Mouse (Mus musculus) heart, adult 2 months (tissue): ENCODE results near the gene Pfn3. TPM values are rescaled to one million over a fixed set of nuclear protein-coding genes. Genes with fewer than 3 reads are reported as not detected.

Experiments
- DNase-seq, 2 experiments: peaks; one replicate each; pipeline ENCODE4 v3.0.0; 2021
- H3K27ac ChIP-seq: fragments of 200-600 bp; 2 replicates; pipeline ENCODE4 v1.8.1; 2022
- H3K27me3 ChIP-seq: fragments of 200-500 bp; 2 replicates; pipeline ENCODE4 v1.6.1; 2012; ENCODE audit warnings: mild to moderate bottlenecking, low read length, inconsistent platforms, mixed read lengths; ENCODE audit not compliant: control insufficient read depth, insufficient read depth
- H3K36me3 ChIP-seq: fragments of 200-500 bp; 2 replicates; pipeline ENCODE4 v1.6.1; 2012; ENCODE audit warnings: low read length, inconsistent platforms; ENCODE audit not compliant: control insufficient read depth, insufficient read depth
- H3K4me1 ChIP-seq: fragments of 200-500 bp; 2 replicates; pipeline ENCODE4 v1.6.1; 2011; ENCODE audit warnings: low read length; ENCODE audit not compliant: control insufficient read depth, insufficient read depth
- H3K4me3 ChIP-seq: fragments of 200-600 bp; 2 replicates; pipeline ENCODE4 v1.8.1; 2022
- H3K79me2 ChIP-seq: fragments of 200-500 bp; replicated peaks from 2 replicates; pipeline ENCODE4 v1.6.1; 2012; ENCODE audit warnings: mild to moderate bottlenecking, inconsistent platforms, low read length, moderate library complexity, mixed read lengths; ENCODE audit not compliant: control insufficient read depth, insufficient read depth
- H3K9ac ChIP-seq: fragments of 200-500 bp; 2 replicates; pipeline ENCODE4 v1.6.1; 2012; ENCODE audit warnings: low read depth, mild to moderate bottlenecking, control low read depth, inconsistent platforms, low read length, mixed read lengths
- CTCF ChIP-seq: fragments of 200-600 bp; IDR thresholded peaks from 2 replicates; pipeline ENCODE4 v1.8.1; 2022; ENCODE audit warnings: antibody characterized with exemption, mild to moderate bottlenecking, moderate library complexity
- EP300 ChIP-seq: fragments of 200-500 bp; IDR thresholded peaks from 2 replicates; pipeline ENCODE4 v1.6.1; 2011; ENCODE audit warnings: low read depth, low read length, control low read depth; ENCODE audit not compliant: insufficient read depth
- POLR2A ChIP-seq: fragments of 200-500 bp; IDR thresholded peaks from 2 replicates; pipeline ENCODE4 v1.6.1; 2011; ENCODE audit warnings: mild to moderate bottlenecking, low read depth, low read length, control low read depth; ENCODE audit not compliant: insufficient read depth
- WGBS: fragments of 180-500 bp; shearing (Covaris S2); methylation state at CpG from one replicate; pipeline ENCODE4 v1.1.7; 2018; 5-methylcytosine and 5-hydroxymethylcytosine counted together
- intact Hi-C: fragments of 180-260 bp; cut with DNase I; formaldehyde crosslinking; loops from one replicate; pipeline ENCODE4 v1.15.1; 2025
- long read RNA-seq: library from polyadenylated mRNA; stranded (forward); transcript quantifications from one replicate; pipeline ENCODE4 v2.0.0, GENCODE M21; 2021
- polyA plus RNA-seq: library from polyadenylated mRNA; depleted of rRNA; stranded (reverse); fragments of >200 nt; gene quantifications from 2 replicates; pipeline ENCODE4 v1.2.3, GENCODE M21; 2012; rRNA removed
- total RNA-seq, 2 experiments: library from RNA; stranded (reverse); gene quantifications; 2 replicates each; pipeline ENCODE4 v1.2.3; 2021

Gene Pfn3
- not detected for total RNA-seq
- polyA plus RNA-seq: not detected in 2 replicates
- long read RNA-seq: 0 reads

- intact Hi-C loops: no loop called here
- peaks cover 3% of the 10 kb centered on the region for H3K27me3 ChIP-seq
- DNase-seq: peak; percentile 17 to 45
- no peaks in the 10 kb centered on the region for H3K79me2 ChIP-seq
- 0 out of 2 replicates have a peak within 1 kb of the TSS, but pooled peaks have one; percentile 6 for H3K9ac ChIP-seq
- no peaks in the 10 kb centered on the region for H3K36me3 ChIP-seq
- WGBS: 20% methylated on average over 41 of the region's 41 CpGs
- H3K4me3 ChIP-seq: no peak within 1 kb of the TSS
- no peak within 1 kb of the TSS for H3K27ac ChIP-seq
- peaks cover 3% of the 10 kb centered on the region for H3K4me1 ChIP-seq
- TF ChIP-seq CTCF: no peak
- no peak for TF ChIP-seq EP300
- TF ChIP-seq POLR2A: no peak
These were observed at the start of gene Pfn3 for GRCm38 (mm10) chr13:55414743-55415380. Gene Pfn3 (minus strand): TSS chr13:55415232.

GRCm38 (mm10) chr13:55464027-55464884 is 49.2 kb upstream of the Pfn3 start, which contains the start of gene Prr7:
Gene Prr7 (plus strand): TSS chr13:55464267.
- Histone ChIP-seq H3K36me3 (no peaks in the 10 kb centered on the region), H3K4me1 (no peaks in the 10 kb centered on the region), H3K9ac (peak within 1 kb of the TSS; percentile 56), H3K4me3 (peak within 1 kb of the TSS; percentile 58), H3K27ac (peak within 1 kb of the TSS; percentile 48; the same call in 1 of the 2 replicates), H3K79me2 (no peaks in the 10 kb centered on the region), H3K27me3 (no peaks in the 10 kb centered on the region)
- under 1% methylated on average over 81 of the region's 84 CpGs for WGBS
- DNase-seq: peak; percentile 58 to 62
- TF ChIP-seq CTCF (no peak), EP300 (no peak)
- intact Hi-C loops: no loop called here

- WGBS: 24% methylated on average over 14 of the region's 14 CpGs
- no peaks in the 10 kb centered on the region for H3K4me1 ChIP-seq
- no peaks in the 10 kb centered on the region for H3K36me3 ChIP-seq
- intact Hi-C loops: no loop called here
- no peak for DNase-seq
- H3K27me3 ChIP-seq: no peaks in the 10 kb centered on the region
- no peak overlapping the region for H3K27ac ChIP-seq
- no peaks in the 10 kb centered on the region for H3K79me2 ChIP-seq
- no peak overlapping the region for H3K9ac ChIP-seq
- peak overlapping the region; percentile 58; the same call in 1 of the 2 replicates for H3K4me3 ChIP-seq
- TF ChIP-seq CTCF (no peak), EP300 (no peak), POLR2A (no peak)
These were observed 48.5 kb upstream of the Pfn3 start for GRCm38 (mm10) chr13:55463399-55464026.

GRCm38 (mm10) chr13:55462965-55463364 is 47.9 kb upstream of the Pfn3 start:
- H3K4me1 ChIP-seq: no peaks in the 10 kb centered on the region
- TF ChIP-seq EP300 (no peak), POLR2A (no peak), CTCF (no peak)
- 73% methylated on average over 2 of the region's 2 CpGs for WGBS

GRCm38 (mm10) chr13:55451785-55452549 is 36.9 kb upstream of the Pfn3 start:
- intact Hi-C loops: no loop called here
- no peak overlapping the region for H3K4me3 ChIP-seq
- H3K79me2 ChIP-seq: 0 out of 2 replicates have a peak, but pooled peaks cover 1% of the 10 kb centered on the region
- H3K36me3 ChIP-seq: peaks cover 6% of the 10 kb centered on the region; the same call in 1 of the 2 replicates
- H3K4me1 ChIP-seq: peaks cover 17% of the 10 kb centered on the region
- H3K27me3 ChIP-seq: no peaks in the 10 kb centered on the region
- WGBS: 84% methylated on average over 16 of the region's 16 CpGs
- TF ChIP-seq POLR2A (no peak), CTCF (no peak), EP300 (no peak)
- no peak overlapping the region for H3K27ac ChIP-seq
- DNase-seq: peak; percentile 67 to 69
- no peak overlapping the region for H3K9ac ChIP-seq

More at GRCm38 (mm10) chr13:55462965-55463364, 47.9 kb upstream of the Pfn3 start:
- H3K27ac ChIP-seq: no peak overlapping the region
- no peak overlapping the region for H3K4me3 ChIP-seq
- no peak overlapping the region for H3K9ac ChIP-seq
- no peaks in the 10 kb centered on the region for H3K79me2 ChIP-seq
- no peaks in the 10 kb centered on the region for H3K36me3 ChIP-seq
- H3K27me3 ChIP-seq: no peaks in the 10 kb centered on the region
- DNase-seq: no peak
- intact Hi-C loops: no loop called here
